Mouse (Mus musculus): ENCODE measurements around the gene Sfi1.
"Not testable (repeated sequence)": the region's sequence is repeated elsewhere in the genome, so short reads cannot be mapped to it uniquely, and the experiment has no call there.

- TF ChIP-seq ZNF384 (IDR thresholded peaks at IDR 0.05; ENCODE audit: low read depth, low read length); MEF2A (IDR thresholded peaks at IDR 0.05; ENCODE audit: borderline replicate concordance, low read depth, low read length); NELFE (IDR thresholded peaks at IDR 0.05; ENCODE audit: low read depth, low read length); SIN3A (IDR thresholded peaks at IDR 0.05; ENCODE audit: low read length); ZC3H11A (IDR thresholded peaks at IDR 0.05; ENCODE audit: low read depth, low read length): not testable (repeated sequence)
Measured at GRCm38 (mm10) chr11:3172526-3172925, 20.7 kb downstream of the Sfi1 start.
